Mouse (Mus musculus): ENCODE results near the gene Dolk. TPM values are rescaled to one million over a fixed set of nuclear protein-coding genes. Genes with fewer than 3 reads are reported as not detected.

Gene Dolk
- total and polyA plus RNA-seq, 2 experiments from 2014 or later: 34.8 to 37.7 TPM

DNA sequence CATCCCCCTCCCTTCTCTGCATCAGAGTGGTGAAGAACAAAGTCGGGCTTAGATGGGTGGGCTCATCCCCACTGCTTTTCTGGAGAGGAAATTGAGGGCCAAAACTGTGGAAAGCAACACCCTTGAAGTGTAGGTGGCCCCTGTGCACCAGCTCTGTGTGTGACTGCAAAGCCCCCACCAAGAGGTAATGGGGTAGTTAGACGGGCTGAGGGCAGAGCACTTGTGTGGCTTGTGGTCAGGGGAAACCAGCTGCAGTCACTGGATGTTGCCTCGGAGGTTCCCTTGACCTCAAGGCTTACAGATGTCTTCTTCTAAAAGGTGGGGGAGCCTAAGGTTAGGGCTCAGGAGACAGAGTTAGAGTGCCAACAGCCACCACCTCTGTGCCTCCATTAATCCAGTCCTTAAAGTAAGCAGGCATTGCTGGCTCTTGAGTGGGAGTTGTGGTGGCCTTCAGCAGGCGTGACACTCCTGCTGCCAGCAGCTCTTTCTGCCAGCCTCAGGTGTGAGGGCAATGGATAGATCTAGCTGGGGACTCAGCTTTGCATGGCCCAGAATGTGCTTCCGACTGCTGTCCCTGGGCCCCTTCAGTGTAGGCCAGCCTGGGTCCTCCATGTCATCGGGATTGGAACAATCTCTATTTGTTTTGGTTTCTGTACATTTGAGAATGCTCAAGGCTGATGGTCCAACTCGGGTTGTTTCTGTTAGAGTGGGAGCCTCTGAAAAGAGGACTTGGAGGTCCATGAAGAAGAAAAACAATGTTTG, 28.3 kb downstream of the Dolk start:
- H3K27me3 ChIP-seq (ENCODE audit: insufficient read depth, low read length): no peaks in the 10 kb centered on the region
- H3K27ac ChIP-seq (ENCODE audit: low read depth, low read length): no peak overlapping the region
- no peak for DNase-seq
- WGBS: 86% methylated on average over 7 of the region's 7 CpGs
- H3K4me1 ChIP-seq (ENCODE audit: insufficient read depth): no peaks in the 10 kb centered on the region
- no peak for TF ChIP-seq CTCF (IDR thresholded peaks at IDR 0.05; ENCODE audit: low read depth)
- H3K4me3 ChIP-seq (ENCODE audit: low read depth, low read length): no peak overlapping the region
- H3K9ac ChIP-seq: no peak overlapping the region
- peaks cover 71% of the 10 kb centered on the region for H3K36me3 ChIP-seq (ENCODE audit: insufficient read depth)
- H3K9me3 ChIP-seq (ENCODE audit: low read length): no peaks in the 10 kb centered on the region
- H3K4me2 ChIP-seq (ENCODE audit: low read depth): no peak overlapping the region
- no peak for ATAC-seq

DNA sequence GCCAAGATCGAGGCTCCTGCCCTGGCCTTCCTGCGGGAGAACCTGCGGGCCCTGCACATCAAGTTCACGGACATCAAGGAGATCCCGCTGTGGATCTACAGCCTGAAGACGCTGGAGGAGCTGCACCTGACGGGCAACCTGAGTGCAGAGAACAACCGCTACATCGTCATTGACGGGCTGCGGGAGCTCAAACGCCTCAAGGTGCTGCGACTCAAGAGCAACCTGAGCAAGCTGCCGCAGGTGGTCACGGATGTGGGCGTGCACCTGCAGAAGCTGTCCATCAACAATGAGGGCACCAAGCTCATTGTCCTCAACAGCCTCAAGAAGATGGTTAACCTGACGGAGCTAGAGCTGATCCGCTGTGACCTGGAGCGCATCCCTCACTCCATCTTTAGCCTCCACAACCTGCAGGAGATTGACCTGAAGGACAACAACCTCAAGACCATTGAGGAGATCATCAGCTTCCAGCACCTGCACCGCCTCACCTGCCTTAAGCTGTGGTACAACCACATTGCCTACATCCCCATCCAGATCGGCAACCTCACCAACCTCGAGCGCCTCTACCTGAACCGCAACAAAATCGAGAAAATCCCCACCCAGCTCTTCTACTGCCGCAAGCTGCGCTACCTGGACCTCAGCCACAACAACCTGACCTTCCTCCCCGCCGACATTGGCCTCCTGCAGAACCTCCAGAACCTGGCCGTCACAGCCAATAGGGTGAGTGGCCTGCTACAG, 29.4 kb downstream of the Dolk start:
- no peaks in the 10 kb centered on the region for H3K9me3 ChIP-seq (ENCODE audit: low read length)
- H3K4me2 ChIP-seq (ENCODE audit: low read depth): no peak overlapping the region
- no peak for TF ChIP-seq CTCF (IDR thresholded peaks at IDR 0.05; ENCODE audit: low read depth)
- ATAC-seq (no peak), DNase-seq (no peak)
- no peak overlapping the region for H3K9ac ChIP-seq
- no peaks in the 10 kb centered on the region for H3K4me1 ChIP-seq (ENCODE audit: insufficient read depth)
- H3K36me3 ChIP-seq (ENCODE audit: insufficient read depth): peaks cover 67% of the 10 kb centered on the region
- H3K4me3 ChIP-seq (ENCODE audit: low read depth, low read length): no peak overlapping the region
- H3K27me3 ChIP-seq (ENCODE audit: insufficient read depth, low read length): no peaks in the 10 kb centered on the region
- 97% methylated on average over 30 of the region's 30 CpGs for WGBS
- no peak overlapping the region for H3K27ac ChIP-seq (ENCODE audit: low read depth, low read length)

DNA sequence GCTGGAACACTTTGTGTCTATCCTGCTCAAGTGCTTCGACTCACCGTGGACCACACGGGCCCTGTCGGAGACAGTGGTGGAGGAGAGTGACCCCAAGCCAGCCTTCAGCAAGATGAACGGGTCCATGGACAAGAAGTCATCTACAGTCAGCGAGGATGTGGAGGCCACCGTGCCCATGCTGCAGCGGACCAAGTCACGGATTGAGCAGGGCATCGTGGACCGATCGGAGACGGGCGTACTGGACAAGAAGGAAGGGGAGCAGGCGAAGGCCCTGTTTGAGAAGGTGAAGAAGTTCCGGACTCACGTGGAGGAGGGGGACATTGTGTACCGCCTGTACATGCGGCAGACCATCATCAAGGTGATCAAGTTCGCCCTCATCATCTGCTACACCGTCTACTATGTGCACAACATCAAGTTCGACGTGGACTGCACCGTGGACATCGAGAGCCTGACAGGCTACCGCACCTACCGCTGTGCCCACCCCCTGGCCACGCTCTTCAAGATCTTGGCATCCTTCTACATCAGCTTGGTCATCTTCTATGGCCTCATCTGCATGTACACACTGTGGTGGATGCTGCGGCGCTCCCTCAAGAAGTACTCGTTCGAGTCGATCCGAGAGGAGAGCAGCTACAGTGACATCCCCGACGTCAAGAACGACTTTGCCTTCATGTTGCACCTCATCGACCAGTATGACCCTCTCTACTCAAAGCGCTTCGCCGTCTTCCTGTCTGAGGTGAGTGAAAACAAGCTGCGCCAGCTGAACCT, 30.3 kb downstream of the Dolk start:
- H3K4me1 ChIP-seq (ENCODE audit: insufficient read depth): no peaks in the 10 kb centered on the region
- no peak overlapping the region for H3K4me3 ChIP-seq (ENCODE audit: low read depth, low read length)
- no peak for DNase-seq
- H3K27ac ChIP-seq (ENCODE audit: low read depth, low read length): no peak overlapping the region
- WGBS: 97% methylated on average over 42 of the region's 42 CpGs
- no peaks in the 10 kb centered on the region for H3K9me3 ChIP-seq (ENCODE audit: low read length)
- TF ChIP-seq CTCF (IDR thresholded peaks at IDR 0.05; ENCODE audit: low read depth): no peak
- H3K36me3 ChIP-seq (ENCODE audit: insufficient read depth): peaks cover 65% of the 10 kb centered on the region
- H3K9ac ChIP-seq: no peak overlapping the region
- H3K4me2 ChIP-seq (ENCODE audit: low read depth): no peak overlapping the region
- no peaks in the 10 kb centered on the region for H3K27me3 ChIP-seq (ENCODE audit: insufficient read depth, low read length)
- ATAC-seq: no peak

DNA sequence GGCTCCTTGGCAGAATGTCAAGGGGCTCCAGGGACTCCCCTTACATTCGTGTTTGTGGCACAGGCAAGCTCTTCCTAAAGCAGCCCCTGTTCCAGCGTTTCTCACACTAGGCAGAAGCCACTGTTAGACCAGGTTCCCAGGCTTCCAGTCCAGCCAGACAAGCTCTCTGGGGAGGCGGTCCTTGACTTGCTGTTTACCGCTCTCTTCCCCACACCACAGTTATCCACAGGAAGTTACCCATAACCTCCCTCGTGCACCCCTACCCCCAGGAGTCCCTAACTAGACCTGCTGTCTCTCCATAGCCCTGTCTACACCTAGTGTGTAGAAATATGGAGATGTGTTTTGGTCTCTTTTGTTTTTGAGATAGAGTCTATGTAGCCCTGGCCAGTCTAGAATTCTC, 32.3 kb downstream of the Dolk start:
- peaks cover 71% of the 10 kb centered on the region for H3K36me3 ChIP-seq (ENCODE audit: insufficient read depth)

DNA sequence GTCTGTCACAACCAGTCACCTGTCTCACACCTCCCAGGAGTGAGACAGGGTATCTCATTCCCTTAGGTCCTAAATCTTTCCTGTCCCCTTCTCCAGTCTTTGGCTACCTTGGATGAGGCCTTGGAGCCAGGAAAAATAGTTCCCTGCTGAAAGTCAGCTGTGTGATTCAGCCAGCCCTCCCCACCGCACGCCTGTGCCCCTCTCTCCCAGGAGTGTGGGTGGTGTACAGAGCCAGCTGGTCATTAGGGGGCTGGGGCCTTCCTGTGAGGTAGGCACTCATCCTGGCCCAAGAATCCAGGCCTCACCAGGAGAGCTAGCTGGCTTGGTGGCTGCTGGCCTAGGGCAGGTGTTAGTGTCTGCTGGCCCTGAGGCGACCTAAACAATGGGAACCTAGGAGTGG, 33.6 kb downstream of the Dolk start:
- Histone ChIP-seq H3K4me1 (ENCODE audit: insufficient read depth) (no peaks in the 10 kb centered on the region), H3K4me3 (ENCODE audit: low read depth, low read length) (no peak overlapping the region), H3K27ac (ENCODE audit: low read depth, low read length) (no peak overlapping the region), H3K9ac (no peak overlapping the region), H3K9me3 (ENCODE audit: low read length) (no peaks in the 10 kb centered on the region), H3K36me3 (ENCODE audit: insufficient read depth) (peaks cover 66% of the 10 kb centered on the region), H3K27me3 (ENCODE audit: insufficient read depth, low read length) (no peaks in the 10 kb centered on the region), H3K4me2 (ENCODE audit: low read depth) (no peak overlapping the region)
- 82% methylated on average over 3 of the region's 3 CpGs for WGBS
- no peak for DNase-seq
- ATAC-seq: no peak
- TF ChIP-seq CTCF (IDR thresholded peaks at IDR 0.05; ENCODE audit: low read depth): no peak

More for the DNA sequence above, 32.3 kb downstream of the Dolk start:
- WGBS: 85% methylated on average over 5 of the region's 5 CpGs
- Histone ChIP-seq H3K4me3 (ENCODE audit: low read depth, low read length) (no peak overlapping the region), H3K4me2 (ENCODE audit: low read depth) (no peak overlapping the region), H3K9me3 (ENCODE audit: low read length) (no peaks in the 10 kb centered on the region), H3K9ac (no peak overlapping the region), H3K27ac (ENCODE audit: low read depth, low read length) (no peak overlapping the region), H3K27me3 (ENCODE audit: insufficient read depth, low read length) (no peaks in the 10 kb centered on the region), H3K4me1 (ENCODE audit: insufficient read depth) (no peaks in the 10 kb centered on the region)
- ATAC-seq (no peak), DNase-seq (no peak)
- no peak for TF ChIP-seq CTCF (IDR thresholded peaks at IDR 0.05; ENCODE audit: low read depth)

DNA sequence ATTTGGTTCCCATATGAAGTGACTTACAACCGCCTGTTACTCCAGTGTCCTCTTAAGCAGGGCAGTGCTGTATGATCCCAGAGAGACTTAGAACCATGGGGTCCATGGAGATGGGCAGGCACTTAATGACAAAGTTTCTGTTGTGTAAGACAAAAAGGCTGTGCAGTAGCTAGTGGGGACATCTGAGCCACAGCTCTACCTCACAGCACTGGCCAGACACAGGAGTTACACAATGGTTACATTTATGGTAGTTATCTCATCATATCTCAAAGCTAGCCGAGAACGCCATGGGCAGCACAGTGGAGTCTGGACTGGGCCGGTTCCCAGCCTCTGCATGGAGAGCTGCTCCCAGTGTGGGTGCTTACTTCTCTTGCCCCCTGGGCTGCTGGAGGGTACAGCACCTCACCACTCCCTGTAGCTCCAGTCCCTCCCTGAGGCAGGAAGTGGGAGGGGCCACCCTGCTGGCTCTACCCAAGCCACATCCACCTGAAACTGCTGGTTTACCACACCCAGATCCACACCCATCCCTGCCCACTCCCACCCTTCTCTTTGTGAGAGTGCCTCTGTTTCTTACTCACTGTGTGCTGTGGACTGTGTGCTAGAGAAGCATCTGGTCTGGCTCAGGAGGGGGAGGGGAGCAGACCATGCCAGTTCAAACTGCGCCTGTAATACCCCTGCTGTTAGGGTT, 34.6 kb downstream of the Dolk start:
- Histone ChIP-seq H3K9ac (no peak overlapping the region), H3K27me3 (ENCODE audit: insufficient read depth, low read length) (no peaks in the 10 kb centered on the region), H3K27ac (ENCODE audit: low read depth, low read length) (no peak overlapping the region), H3K4me1 (ENCODE audit: insufficient read depth) (no peaks in the 10 kb centered on the region), H3K36me3 (ENCODE audit: insufficient read depth) (peaks cover 56% of the 10 kb centered on the region), H3K9me3 (ENCODE audit: low read length) (no peaks in the 10 kb centered on the region), H3K4me2 (ENCODE audit: low read depth) (no peak overlapping the region), H3K4me3 (ENCODE audit: low read depth, low read length) (no peak overlapping the region)
- WGBS: 87% methylated on average over 5 of the region's 5 CpGs
- ATAC-seq: no peak
- no peak for TF ChIP-seq CTCF (IDR thresholded peaks at IDR 0.05; ENCODE audit: low read depth)
- DNase-seq: no peak
